Mouse (Mus musculus) thymus, postnatal 0 days (tissue): ENCODE measurements around the gene Prl8a6. TPM values are rescaled to one million over a fixed set of nuclear protein-coding genes. Genes with fewer than 3 reads are reported as not detected.

ENCODE experiments used
- DNase-seq: peaks from one replicate; pipeline ENCODE4 v3.0.0-alpha.2; 2015; ENCODE audit warnings: low spot score
- polyA plus RNA-seq: library from polyadenylated mRNA; unstranded; fragments of >200 nt; fragmentation: Nextera tagmentation; extraction: Ambion mirVana; gene quantifications from 2 replicates; pipeline ENCODE4 v1.2.1, GENCODE M21; 2015

The Prl8a6 gene
- not detected in 2 replicates for polyA plus RNA-seq

- no peak for DNase-seq
Observed at GRCm38 (mm10) chr13:27438588-27438987, at the start of gene Prl8a6. Gene Prl8a6, minus strand, starts transcription at chr13:27438688.

GRCm38 (mm10) chr13:27433159-27433558 is 5.3 kb downstream of the Prl8a6 start:
- no peak for DNase-seq

GRCm38 (mm10) chr13:27413640-27414039 is 24.8 kb downstream of the Prl8a6 start:
- DNase-seq: no peak

GRCm38 (mm10) chr13:27399061-27399724 is 39.3 kb downstream of the Prl8a6 start:
- no peak for DNase-seq

- no peak for DNase-seq
Observed at GRCm38 (mm10) chr13:27390746-27391145, 47.7 kb downstream of the Prl8a6 start, which contains the start of gene Prl2b1. Gene Prl2b1, minus strand, starts transcription at chr13:27390846.

Other genes starting within 250 kb of the Prl8a6 start
- gene Prl3c1, start 242.0 kb downstream of the Prl8a6 start, polyA plus RNA-seq: not detected in 2 replicates
- 0.19 and 0.42 TPM in 2 replicates for gene Prl3b1, start 196.8 kb downstream of the Prl8a6 start, polyA plus RNA-seq
- not detected in 2 replicates for gene Prl3a1, start 179.3 kb downstream of the Prl8a6 start, polyA plus RNA-seq
- gene Prl6a1, start 126.1 kb downstream of the Prl8a6 start, polyA plus RNA-seq: not detected in 2 replicates
- 0.16 and 0.18 TPM in 2 replicates for gene Prl8a2, start 93.0 kb downstream of the Prl8a6 start, polyA plus RNA-seq
- not detected in 2 replicates for gene Prl2b1, start 47.8 kb downstream of the Prl8a6 start, polyA plus RNA-seq
- not detected in 2 replicates for gene Prl8a8, start 74.5 kb upstream of the Prl8a6 start, polyA plus RNA-seq
- not detected in 2 replicates for gene Prl8a9, start 125.9 kb upstream of the Prl8a6 start, polyA plus RNA-seq
- gene Prl8a1, start 143.5 kb upstream of the Prl8a6 start, polyA plus RNA-seq: not detected in 2 replicates
- gene Prl7b1, start 171.9 kb upstream of the Prl8a6 start, polyA plus RNA-seq: not detected in 2 replicates
- gene Prl7a1, start 203.8 kb upstream of the Prl8a6 start, polyA plus RNA-seq: not detected in 2 replicates
- not detected in 2 replicates for gene Prl7a2, start 229.3 kb upstream of the Prl8a6 start, polyA plus RNA-seq